Mouse (Mus musculus): Measurements from ENCODE around the gene Dap3.
A peak's percentile ranks its signal among the peaks of the same experiment; 100 is the strongest.
"Not testable (repeated sequence)": the region's sequence is repeated elsewhere in the genome, so short reads cannot be mapped to it uniquely, and the experiment has no call there.

The Dap3 gene

GRCm38 (mm10) chr3:88950576-88951326, at the start of gene Dap3, which contains the start of gene Ash1l:
Gene Dap3 (minus strand): TSS chr3:88951181.
Gene Ash1l (plus strand): TSS chr3:88950622.
- DNase-seq (ENCODE audit: low spot score), result no peak

- no peak for DNase-seq (ENCODE audit: low spot score)
These were observed 41.8 kb upstream of the Dap3 start for GRCm38 (mm10) chr3:88992793-88993192.

- no peak for DNase-seq (ENCODE audit: low spot score)
These were observed 33.0 kb upstream of the Dap3 start for GRCm38 (mm10) chr3:88983921-88984381.

- no peak for DNase-seq (ENCODE audit: low spot score)
These were observed 30.4 kb upstream of the Dap3 start for GRCm38 (mm10) chr3:88981206-88982010.

- no peak for DNase-seq (ENCODE audit: low spot score)
These were observed 24.0 kb upstream of the Dap3 start for GRCm38 (mm10) chr3:88975012-88975411.

GRCm38 (mm10) chr3:88963211-88963610, 12.2 kb upstream of the Dap3 start:
- DNase-seq (ENCODE audit: low spot score), result not testable (repeated sequence)

GRCm38 (mm10) chr3:88953736-88954135, 2.8 kb upstream of the Dap3 start:
- DNase-seq (ENCODE audit: low spot score), result no peak

GRCm38 (mm10) chr3:88953246-88953645, 2.3 kb upstream of the Dap3 start:
- no peak for DNase-seq (ENCODE audit: low spot score)

- DNase-seq (ENCODE audit: low spot score), result no peak
These were observed 383 bp upstream of the Dap3 start for GRCm38 (mm10) chr3:88951327-88951800.

GRCm38 (mm10) chr3:88949786-88950575, 1.0 kb downstream of the Dap3 start:
- peak; percentile 87 for DNase-seq (ENCODE audit: low spot score)

- DNase-seq (ENCODE audit: low spot score), result no peak
These were observed 6.9 kb downstream of the Dap3 start for GRCm38 (mm10) chr3:88944109-88944508.

- no peak for DNase-seq (ENCODE audit: low spot score)
These were observed 8.6 kb downstream of the Dap3 start for GRCm38 (mm10) chr3:88942316-88942880.

GRCm38 (mm10) chr3:88939749-88940148, 11.2 kb downstream of the Dap3 start:
- DNase-seq (ENCODE audit: low spot score), result peak; percentile 90

- no peak for DNase-seq (ENCODE audit: low spot score)
These were observed 11.9 kb downstream of the Dap3 start for GRCm38 (mm10) chr3:88939071-88939470.

GRCm38 (mm10) chr3:88929501-88929900, 21.5 kb downstream of the Dap3 start:
- DNase-seq (ENCODE audit: low spot score), result no peak

- no peak for DNase-seq (ENCODE audit: low spot score)
These were observed 25.3 kb downstream of the Dap3 start for GRCm38 (mm10) chr3:88925651-88926050.

- DNase-seq (ENCODE audit: low spot score), result no peak
These were observed 26.9 kb downstream of the Dap3 start for GRCm38 (mm10) chr3:88923989-88924591.

- DNase-seq (ENCODE audit: low spot score), result peak; percentile 7
These were observed 29.6 kb downstream of the Dap3 start for GRCm38 (mm10) chr3:88921411-88921810.

GRCm38 (mm10) chr3:88918981-88919380, 32.0 kb downstream of the Dap3 start:
- no peak for DNase-seq (ENCODE audit: low spot score)

GRCm38 (mm10) chr3:88914384-88914810, 36.6 kb downstream of the Dap3 start:
- DNase-seq (ENCODE audit: low spot score), result no peak

Data from retina, embryonic 14.5 days (tissue).